Mouse (Mus musculus): ENCODE results near the gene Vmn1r159.
"Not testable (repeated sequence)": the region's sequence is repeated elsewhere in the genome, so short reads cannot be mapped to it uniquely, and the experiment has no call there.

Gene Vmn1r159

DNA sequence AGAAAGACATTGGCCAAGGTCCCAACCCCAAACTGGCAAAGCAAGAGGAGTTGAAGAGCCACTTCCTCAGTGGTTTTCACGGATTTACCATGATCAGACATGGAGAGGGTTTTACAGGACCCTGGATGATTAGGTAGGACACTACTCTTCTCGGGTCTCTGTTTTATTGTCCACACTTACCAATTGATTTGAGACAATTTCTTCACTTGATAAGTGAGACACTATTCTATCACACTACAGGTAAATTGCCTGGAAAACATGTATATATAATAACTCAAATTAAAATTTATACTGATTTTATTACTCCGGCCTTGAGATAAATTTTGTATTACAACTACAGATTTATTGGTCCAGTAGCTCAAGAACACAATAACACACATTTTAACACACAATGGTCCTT, at the start of gene Vmn1r159:
Gene Vmn1r159, minus strand, starts transcription at position 101 of the 400 bp plus-strand sequence.
- DNase-seq (ENCODE audit: low spot score) = not testable (repeated sequence)

DNA sequence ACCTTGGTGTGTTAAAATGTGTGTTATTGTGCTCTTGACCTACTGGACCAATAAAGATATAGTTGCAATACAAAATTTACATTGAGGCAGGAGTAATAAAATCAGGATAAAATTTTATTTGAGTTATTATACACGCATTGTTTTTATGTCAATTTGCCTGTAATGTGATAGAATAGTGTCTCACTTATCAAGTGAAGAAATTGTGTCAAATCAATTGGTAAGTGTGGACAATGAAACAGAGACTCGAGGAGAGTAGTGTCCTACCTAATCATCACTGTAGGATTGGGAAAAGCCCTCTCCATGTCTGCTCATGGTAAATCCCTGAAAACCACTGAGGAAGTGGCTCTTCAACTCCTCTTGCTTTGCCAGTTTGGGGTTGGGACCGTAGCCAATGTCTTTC, 27.5 kb upstream of the Vmn1r159 start, which contains the start of gene Vmn1r160:
Gene Vmn1r160, plus strand, starts transcription at position 301 of the 400 bp plus-strand sequence.
- not testable (repeated sequence) for DNase-seq (ENCODE audit: low spot score)

Measured in testis, postnatal 10 days (tissue).